Mouse (Mus musculus): ENCODE measurements around the gene Tas1r1. TPM values are rescaled to one million over a fixed set of nuclear protein-coding genes. Genes with fewer than 3 reads are reported as not detected.
A peak's percentile ranks its signal among the peaks of the same experiment; 100 is the strongest.
"Not testable (repeated sequence)": the region's sequence is repeated elsewhere in the genome, so short reads cannot be mapped to it uniquely, and the experiment has no call there.

The Tas1r1 gene
- total RNA-seq, 4 experiments from 2014 or later, result 0.71 TPM; not detected in 3

GRCm38 (mm10) chr4:152043171-152043570 lies 4.8 kb upstream of the Tas1r1 start:
- no peak for DNase-seq

- no peak for DNase-seq
Observed at GRCm38 (mm10) chr4:152041924-152042641, 3.7 kb upstream of the Tas1r1 start.

GRCm38 (mm10) chr4:152039831-152040310 lies 1.5 kb upstream of the Tas1r1 start:
- DNase-seq, result no peak

- peak; percentile 86 for DNase-seq
Observed at GRCm38 (mm10) chr4:152038985-152039830, 840 bp upstream of the Tas1r1 start, which contains the start of gene Nol9. Gene Nol9, plus strand, starts transcription at chr4:152039321.

GRCm38 (mm10) chr4:152036464-152036863 lies 1.9 kb downstream of the Tas1r1 start:
- not testable (repeated sequence) for DNase-seq

GRCm38 (mm10) chr4:152032922-152033321 lies 5.4 kb downstream of the Tas1r1 start:
- DNase-seq, result no peak

GRCm38 (mm10) chr4:152029997-152030396 lies 8.4 kb downstream of the Tas1r1 start:
- DNase-seq, result no peak

GRCm38 (mm10) chr4:152029087-152029486 lies 9.3 kb downstream of the Tas1r1 start:
- DNase-seq, result no peak

GRCm38 (mm10) chr4:152028456-152028855 lies 9.9 kb downstream of the Tas1r1 start:
- no peak for DNase-seq

GRCm38 (mm10) chr4:152027524-152027923 lies 10.8 kb downstream of the Tas1r1 start, which contains the start of gene Zbtb48:
Gene Zbtb48, minus strand, starts transcription at chr4:152027671.
- DNase-seq, result peak; percentile 97

GRCm38 (mm10) chr4:152026751-152027508 lies 11.4 kb downstream of the Tas1r1 start:
- no peak for DNase-seq

GRCm38 (mm10) chr4:152024525-152024924 lies 13.8 kb downstream of the Tas1r1 start:
- DNase-seq, result no peak

- no peak for DNase-seq
Observed at GRCm38 (mm10) chr4:152022506-152022905, 15.9 kb downstream of the Tas1r1 start.

- DNase-seq, result no peak
Observed at GRCm38 (mm10) chr4:152021568-152022097, 16.7 kb downstream of the Tas1r1 start.

- no peak for DNase-seq
Observed at GRCm38 (mm10) chr4:152020024-152020423, 18.3 kb downstream of the Tas1r1 start.

GRCm38 (mm10) chr4:152019073-152019472 lies 19.3 kb downstream of the Tas1r1 start:
- DNase-seq, result no peak

- DNase-seq, result no peak
Observed at GRCm38 (mm10) chr4:152013036-152013813, 25.1 kb downstream of the Tas1r1 start.

GRCm38 (mm10) chr4:152012109-152012508 lies 26.3 kb downstream of the Tas1r1 start:
- DNase-seq, result no peak

GRCm38 (mm10) chr4:152011171-152011760 lies 27.1 kb downstream of the Tas1r1 start:
- no peak for DNase-seq

- DNase-seq, result no peak
Observed at GRCm38 (mm10) chr4:152010707-152011134, 27.6 kb downstream of the Tas1r1 start.
